Mouse (Mus musculus): Measurements from ENCODE around the gene Sec61a2.

DNA sequence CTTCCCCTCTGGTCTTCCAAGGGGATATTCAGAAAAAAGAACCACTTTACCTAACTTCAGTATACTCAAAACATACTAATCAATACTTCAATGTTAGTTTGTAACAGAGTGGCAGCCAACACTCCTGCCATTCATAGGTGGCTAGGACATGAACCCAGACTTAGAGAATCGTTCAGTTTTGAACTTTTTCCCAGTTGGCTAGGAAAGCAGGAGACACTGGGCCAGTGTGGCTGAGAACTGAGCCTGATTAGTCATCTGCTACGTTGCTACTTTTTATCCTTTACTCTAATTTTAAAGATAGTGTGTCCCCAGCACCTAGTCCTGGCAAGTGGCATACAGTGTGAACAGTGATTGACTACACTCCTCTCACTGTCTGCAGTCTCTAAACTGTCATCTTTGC lies 27.6 kb downstream of the Sec61a2 start:
- TF ChIP-seq POLR2AphosphoS2 (IDR thresholded peaks at IDR 0.05; ENCODE audit: low read depth, low read length) (no peak), MAFK (IDR thresholded peaks at IDR 0.05; ENCODE audit: insufficient replicate concordance, low read length) (no peak), USF2 (conservative IDR thresholded peaks at IDR 0.05; ENCODE audit: low read depth, low read length) (no peak), RAD21 (IDR thresholded peaks at IDR 0.05; ENCODE audit: low read depth, low read length) (no peak), E2F4 (IDR thresholded peaks at IDR 0.05; ENCODE audit: insufficient replicate concordance, low read depth, low read length) (no peak), CTCF (conservative IDR thresholded peaks at IDR 0.05 in 1 of 2, IDR thresholded peaks at IDR 0.05 in 1 of 2; ENCODE audit: low read depth in 2 of 2, low read length in 2 of 2) (no peak), MAZ (IDR thresholded peaks at IDR 0.05; ENCODE audit: low read depth, low read length) (no peak), ZNF384 (IDR thresholded peaks at IDR 0.05; ENCODE audit: low read depth, low read length) (no peak)

Data from CH12.LX (cell line).